Mouse (Mus musculus) forebrain, postnatal 0 days (tissue): ENCODE measurements around the gene Pdk2. TPM values are rescaled to one million over a fixed set of nuclear protein-coding genes. Genes with fewer than 3 reads are reported as not detected.

Experiments
- ATAC-seq: fragments of 200-750 bp; cut with Nextera tagmentation; 2 replicates; pipeline ENCODE4 v1.8.0; 2017; ENCODE audit warnings: mild to moderate bottlenecking, moderate library complexity
- DNase-seq: peaks from one replicate; pipeline ENCODE4 v3.0.0-alpha.2; 2015
- H3K27ac ChIP-seq: fragments of 300-500 bp; sonication (generic); 2 replicates; pipeline ENCODE4 v1.5.1; 2014; ENCODE audit warnings: low read depth, mild to moderate bottlenecking, antibody characterized with exemption, low read length, moderate library complexity, mixed read lengths
- H3K27me3 ChIP-seq: fragments of 300-500 bp; sonication (generic); 2 replicates; pipeline ENCODE4 v1.6.1; 2014; ENCODE audit warnings: mild to moderate bottlenecking, low read length, mixed read lengths; ENCODE audit not compliant: insufficient read depth
- H3K36me3 ChIP-seq: fragments of 300-500 bp; sonication (generic); 2 replicates; pipeline ENCODE4 v1.6.1; 2014; ENCODE audit warnings: mild to moderate bottlenecking, moderate library complexity; ENCODE audit not compliant: insufficient read depth
- H3K4me1 ChIP-seq: fragments of 300-500 bp; sonication (generic); 2 replicates; pipeline ENCODE4 v1.6.1; 2014; ENCODE audit warnings: antibody characterized with exemption; ENCODE audit not compliant: insufficient read depth
- H3K4me2 ChIP-seq: fragments of 300-500 bp; sonication (generic); 2 replicates; pipeline ENCODE4 v1.6.1; 2014; ENCODE audit warnings: low read depth, mild to moderate bottlenecking, moderate library complexity
- H3K4me3 ChIP-seq: fragments of 300-500 bp; sonication (generic); 2 replicates; pipeline ENCODE4 v1.5.1; 2014; ENCODE audit warnings: low read depth, low read length, mixed read lengths
- H3K9ac ChIP-seq: fragments of 300-500 bp; sonication (generic); 2 replicates; pipeline ENCODE4 v1.6.1; 2014; ENCODE audit warnings: mild to moderate bottlenecking
- H3K9me3 ChIP-seq: fragments of 300-500 bp; sonication (generic); 2 replicates; pipeline ENCODE4 v1.6.1; 2016; ENCODE audit warnings: low read length
- CTCF ChIP-seq: sonication (generic); IDR thresholded peaks from 2 replicates; pipeline ENCODE4 v1.5.1; 2016; ENCODE audit warnings: antibody characterized with exemption, control low read depth, low read depth
- WGBS: fragments of 180-500 bp; shearing (Covaris S2); extraction: QIAGEN DNeasy Blood & Tissue Kit; methylation state at CpG from one replicate; pipeline ENCODE4 v1.1.7; 2014; 5-methylcytosine and 5-hydroxymethylcytosine counted together
- polyA plus RNA-seq: library from polyadenylated mRNA; unstranded; fragments of >200 nt; fragmentation: Nextera tagmentation; extraction: Ambion mirVana; gene quantifications from 2 replicates; pipeline ENCODE4 v1.2.1, GENCODE M21; 2015
- total RNA-seq: library from RNA; depleted of rRNA; stranded (reverse); fragments of >200 nt; gene quantifications from 2 replicates; pipeline ENCODE4 v1.2.3, GENCODE M21; 2014

The Pdk2 gene
- total and polyA plus RNA-seq, 2 experiments from 2014 or later: 6.9 to 38.1 TPM

DNA sequence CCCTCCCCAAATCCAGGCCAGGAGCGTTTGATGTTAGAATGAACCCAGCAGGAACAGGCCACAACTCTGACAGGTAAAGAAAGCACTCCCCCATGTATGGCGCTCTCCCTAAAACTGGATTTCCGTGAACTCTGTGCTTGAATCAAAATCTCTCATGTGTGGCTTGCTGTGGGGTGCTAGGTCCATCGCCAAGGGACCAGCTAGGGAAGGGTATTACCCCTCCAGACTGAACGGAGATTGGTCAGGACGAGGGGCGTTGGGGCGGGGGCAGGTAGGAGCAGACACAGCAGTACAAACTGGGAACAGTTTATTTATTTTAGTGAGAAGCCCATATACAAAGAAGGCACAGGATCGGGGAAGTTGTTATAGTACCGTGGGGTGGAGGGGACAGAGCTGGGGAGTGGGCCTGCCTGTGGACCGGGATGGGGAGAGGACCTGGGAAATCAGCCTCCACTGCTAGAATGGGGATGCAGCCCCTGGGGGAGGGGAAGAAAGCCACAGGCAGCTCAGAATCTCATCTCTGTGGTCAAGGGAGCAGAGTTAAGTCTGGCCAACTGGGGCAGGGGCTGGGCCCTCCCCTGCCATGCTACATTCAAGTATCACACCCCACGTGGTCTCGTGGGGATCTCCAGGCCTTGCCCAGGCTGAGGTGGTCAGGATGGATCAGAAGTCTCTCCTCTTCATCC lies 3.2 kb upstream of the Pdk2 start:
- no peak for TF ChIP-seq CTCF
- Histone ChIP-seq H3K4me1 (peaks cover 11% of the 10 kb centered on the region; the same call in 1 of the 2 replicates), H3K4me2 (no peak overlapping the region), H3K4me3 (no peak overlapping the region), H3K9ac (no peak overlapping the region), H3K36me3 (0 out of 2 replicates have a peak, but pooled peaks cover 4% of the 10 kb centered on the region), H3K27ac (no peak overlapping the region), H3K27me3 (no peaks in the 10 kb centered on the region), H3K9me3 (no peaks in the 10 kb centered on the region)
- whole genome bisulfite sequencing: 56% methylated on average over 13 of the region's 13 CpGs
- no peak for ATAC-seq
- no peak for DNase-seq

- ATAC-seq (no peak), DNase-seq (no peak)
- H3K4me3 ChIP-seq: no peak overlapping the region
- WGBS: 63% methylated on average over 7 of the region's 7 CpGs
- no peak for TF ChIP-seq CTCF
- peaks cover 11% of the 10 kb centered on the region; the same call in 1 of the 2 replicates for H3K4me1 ChIP-seq
- no peak overlapping the region for H3K9ac ChIP-seq
- H3K9me3 ChIP-seq: no peaks in the 10 kb centered on the region
- H3K27ac ChIP-seq: no peak overlapping the region
- no peak overlapping the region for H3K4me2 ChIP-seq
- H3K36me3 ChIP-seq: 0 out of 2 replicates have a peak, but pooled peaks cover 4% of the 10 kb centered on the region
- no peaks in the 10 kb centered on the region for H3K27me3 ChIP-seq
Observed at GRCm38 (mm10) chr11:95043608-95044007, 2.5 kb upstream of the Pdk2 start.

DNA sequence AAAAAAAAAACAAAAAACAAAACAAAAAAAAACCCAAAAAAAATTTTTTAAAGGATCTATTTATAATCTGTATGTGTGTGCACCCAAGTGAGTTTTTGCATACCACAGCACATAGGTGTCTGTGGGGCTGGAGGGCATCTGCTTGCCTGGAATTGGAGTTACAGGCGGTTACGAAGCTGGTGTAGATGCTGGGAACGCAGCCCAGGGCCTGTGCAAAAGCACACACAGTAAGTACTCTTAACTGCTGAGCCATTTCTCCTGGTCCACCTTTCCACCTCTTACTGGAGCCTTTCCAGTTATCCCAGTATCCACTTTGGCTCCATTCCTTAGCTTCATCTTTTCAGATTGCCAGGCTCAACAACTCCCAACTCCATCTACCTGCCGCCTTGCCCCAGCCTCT lies 1.9 kb upstream of the Pdk2 start:
- Histone ChIP-seq H3K4me3 (no peak overlapping the region), H3K4me1 (peaks cover 11% of the 10 kb centered on the region; the same call in 1 of the 2 replicates), H3K36me3 (0 out of 2 replicates have a peak, but pooled peaks cover 4% of the 10 kb centered on the region), H3K27me3 (no peaks in the 10 kb centered on the region), H3K9ac (no peak overlapping the region), H3K9me3 (no peaks in the 10 kb centered on the region), H3K4me2 (no peak overlapping the region), H3K27ac (no peak overlapping the region)
- 82% methylated on average over 4 of the region's 4 CpGs for WGBS
- ATAC-seq: no peak
- DNase-seq: no peak
- TF ChIP-seq CTCF: no peak

- H3K4me1 ChIP-seq: peaks cover 11% of the 10 kb centered on the region; the same call in 1 of the 2 replicates
- under 1% methylated on average over 11 of the region's 11 CpGs for whole genome bisulfite sequencing
- H3K4me2 ChIP-seq: peak overlapping the region; percentile 67
- H3K27me3 ChIP-seq: no peaks in the 10 kb centered on the region
- H3K36me3 ChIP-seq: 0 out of 2 replicates have a peak, but pooled peaks cover 4% of the 10 kb centered on the region
- peak overlapping the region; percentile 11; the same call in 1 of the 2 replicates for H3K9ac ChIP-seq
- TF ChIP-seq CTCF: peak; percentile 81
- H3K9me3 ChIP-seq: no peaks in the 10 kb centered on the region
- H3K4me3 ChIP-seq: peak overlapping the region; percentile 62
- ATAC-seq (peak; percentile 33; the same call in 1 of the 2 replicates), DNase-seq (peak; percentile 89)
- H3K27ac ChIP-seq: no peak overlapping the region; the same call in 1 of the 2 replicates
Observed at GRCm38 (mm10) chr11:95042096-95042495, 942 bp upstream of the Pdk2 start.

GRCm38 (mm10) chr11:95040491-95041138 lies 539 bp downstream of the Pdk2 start:
- Histone ChIP-seq H3K9me3 (no peaks in the 10 kb centered on the region), H3K4me1 (peaks cover 11% of the 10 kb centered on the region; the same call in 1 of the 2 replicates), H3K4me2 (peak overlapping the region; percentile 67), H3K27ac (no peak overlapping the region; the same call in 1 of the 2 replicates), H3K27me3 (no peaks in the 10 kb centered on the region), H3K36me3 (0 out of 2 replicates have a peak, but pooled peaks cover 4% of the 10 kb centered on the region), H3K4me3 (peak overlapping the region; percentile 62), H3K9ac (peak overlapping the region; percentile 60)
- under 1% methylated on average over 20 of the region's 20 CpGs for WGBS
- no peak for DNase-seq
- no peak for TF ChIP-seq CTCF
- ATAC-seq: peak; percentile 12

- Histone ChIP-seq H3K27me3 (no peaks in the 10 kb centered on the region), H3K4me2 (peak overlapping the region; percentile 67; the same call in 1 of the 2 replicates), H3K9ac (no peak overlapping the region; the same call in 1 of the 2 replicates), H3K4me3 (no peak overlapping the region), H3K9me3 (no peaks in the 10 kb centered on the region), H3K27ac (no peak overlapping the region), H3K4me1 (peaks cover 11% of the 10 kb centered on the region; the same call in 1 of the 2 replicates), H3K36me3 (no peaks in the 10 kb centered on the region)
- no peak for ATAC-seq
- no peak for TF ChIP-seq CTCF
- no peak for DNase-seq
- 86% methylated on average over 4 of the region's 4 CpGs for WGBS
Observed at GRCm38 (mm10) chr11:95039766-95040165, 1.4 kb downstream of the Pdk2 start.
